Mouse (Mus musculus) stomach, postnatal 0 days (tissue): Measurements from ENCODE around the gene Sox30. TPM values are rescaled to one million over a fixed set of nuclear protein-coding genes. Genes with fewer than 3 reads are reported as not detected.

Experiments
- ATAC-seq: fragments of 200-750 bp; cut with Nextera tagmentation; 2 replicates; pipeline ENCODE4 v1.8.0; 2017; ENCODE audit not compliant: low FRiP score, low TSS enrichment
- DNase-seq: peaks from one replicate; pipeline ENCODE4 v3.0.0-alpha.2; 2016; ENCODE audit warnings: low spot score
- H3K27ac ChIP-seq: fragments of 300-500 bp; sonication (generic); replicated peaks from 2 replicates; pipeline ENCODE4 v1.5.1; 2014; ENCODE audit warnings: mild to moderate bottlenecking, control low read depth
- H3K27me3 ChIP-seq: fragments of 300-500 bp; sonication (generic); 2 replicates; pipeline ENCODE4 v1.6.1; 2014; ENCODE audit warnings: low read length; ENCODE audit not compliant: control insufficient read depth, insufficient read depth
- H3K36me3 ChIP-seq: fragments of 300-500 bp; sonication (generic); 2 replicates; pipeline ENCODE4 v1.6.1; 2014; ENCODE audit warnings: low read length, mixed read lengths; ENCODE audit not compliant: control insufficient read depth, insufficient read depth
- H3K4me1 ChIP-seq: fragments of 300-500 bp; sonication (generic); replicated peaks from 2 replicates; pipeline ENCODE4 v1.6.1; 2014; ENCODE audit warnings: antibody characterized with exemption; ENCODE audit not compliant: control insufficient read depth, insufficient read depth
- H3K4me2 ChIP-seq: fragments of 300-500 bp; sonication (generic); replicated peaks from 2 replicates; pipeline ENCODE4 v1.6.1; 2014; ENCODE audit warnings: low read depth, mild to moderate bottlenecking, control low read depth, moderate library complexity
- H3K4me3 ChIP-seq: fragments of 300-500 bp; sonication (generic); 2 replicates; pipeline ENCODE4 v1.5.1; 2014; ENCODE audit warnings: low read depth, low read length, control low read depth
- H3K9ac ChIP-seq: fragments of 300-500 bp; sonication (generic); 2 replicates; pipeline ENCODE4 v1.6.1; 2014; ENCODE audit warnings: mild to moderate bottlenecking, low read length, control low read depth, mixed read lengths
- H3K9me3 ChIP-seq: fragments of 300-500 bp; sonication (generic); 2 replicates; pipeline ENCODE4 v1.6.1; 2016; ENCODE audit warnings: low read length; ENCODE audit not compliant: control insufficient read depth
- CTCF ChIP-seq: IDR thresholded peaks from 2 replicates; pipeline ENCODE4 v1.5.1; 2016; ENCODE audit warnings: antibody characterized with exemption, low read depth, mild to moderate bottlenecking, moderate library complexity
- EP300 ChIP-seq: optimal IDR thresholded peaks from 2 replicates; pipeline ENCODE3; 2016; ENCODE audit warnings: antibody characterized with exemption
- WGBS: fragments of 180-500 bp; shearing (Covaris S2); extraction: QIAGEN DNeasy Blood & Tissue Kit; methylation state at CpG from one replicate; pipeline ENCODE4 v1.1.7; 2014; 5-methylcytosine and 5-hydroxymethylcytosine counted together
- polyA plus RNA-seq: library from polyadenylated mRNA; unstranded; fragments of >200 nt; fragmentation: Nextera tagmentation; extraction: Ambion mirVana; gene quantifications from 2 replicates; pipeline ENCODE4 v1.2.1, GENCODE M21; 2015

The Sox30 gene
- polyA plus RNA-seq, 1 experiment from 2014 or later, result 0.17 TPM

- Histone ChIP-seq H3K9me3 (no peaks in the 10 kb centered on the region), H3K4me3 (no peak overlapping the region), H3K27me3 (no peaks in the 10 kb centered on the region), H3K4me1 (peaks cover 2% of the 10 kb centered on the region; the same call in 1 of the 2 replicates), H3K27ac (peak overlapping the region; percentile 74), H3K4me2 (0 out of 2 replicates have a peak overlapping the region, but pooled peaks have one; percentile 8), H3K36me3 (peaks cover 3% of the 10 kb centered on the region; the same call in 1 of the 2 replicates), H3K9ac (no peak overlapping the region)
- DNase-seq, result peak; percentile 57
- peak; percentile 81 for ATAC-seq
- 20% methylated on average over 21 of the region's 21 CpGs for WGBS
- TF ChIP-seq CTCF (no peak), EP300 (no peak)
Measured at GRCm38 (mm10) chr11:46065201-46066011, 85.3 kb downstream of the Sox30 start.

Other genes with a start within 250 kb of the Sox30 start
- 56.5 and 56.8 TPM in 2 replicates for gene Clint1, start 128.3 kb upstream of the Sox30 start, polyA plus RNA-seq
- gene Lsm11, start 35.4 kb upstream of the Sox30 start, polyA plus RNA-seq, result 3.5 and 3.6 TPM in 2 replicates
- gene Thg1l, start 24.8 kb upstream of the Sox30 start, polyA plus RNA-seq, result 6.9 and 7.4 TPM in 2 replicates
- gene Gm12166, start 72.0 kb downstream of the Sox30 start, polyA plus RNA-seq, result 7.0 and 7.3 TPM in 2 replicates
- gene Adam19, start 75.7 kb downstream of the Sox30 start, polyA plus RNA-seq, result 4.3 and 4.9 TPM in 2 replicates
- 29.2 and 30.0 TPM in 2 replicates for gene Nipal4, start 186.2 kb downstream of the Sox30 start, polyA plus RNA-seq